Mouse (Mus musculus) megakaryocyte, adult 5-6 weeks (primary cell): ENCODE results near the gene Gm21366. TPM values are rescaled to one million over a fixed set of nuclear protein-coding genes. Genes with fewer than 3 reads are reported as not detected.
"Not testable (repeated sequence)": the region's sequence is repeated elsewhere in the genome, so short reads cannot be mapped to it uniquely, and the experiment has no call there.

Experiments used
- ATAC-seq: 2 replicates; pipeline ENCODE4 v1.8.0; 2016; ENCODE audit warnings: mild to moderate bottlenecking, inconsistent platforms; ENCODE audit not compliant: poor library complexity, severe bottlenecking
- total RNA-seq, 2 experiments: library from RNA; stranded (forward) in 1 of 2; stranded (reverse) in 1 of 2; fragments of 153-499, 151-499 nt in 1 of 2; fragments of 221-1000, 200-1000 nt in 1 of 2; gene quantifications; 2 replicates each; pipeline versions ENCODE4 v1.2.3 to v1.2.4; 2015 to 2017

Gm21366 gene
- total RNA-seq (2015) (not detected in 2 replicates), total RNA-seq (2017) (not detected in 2 replicates)

DNA sequence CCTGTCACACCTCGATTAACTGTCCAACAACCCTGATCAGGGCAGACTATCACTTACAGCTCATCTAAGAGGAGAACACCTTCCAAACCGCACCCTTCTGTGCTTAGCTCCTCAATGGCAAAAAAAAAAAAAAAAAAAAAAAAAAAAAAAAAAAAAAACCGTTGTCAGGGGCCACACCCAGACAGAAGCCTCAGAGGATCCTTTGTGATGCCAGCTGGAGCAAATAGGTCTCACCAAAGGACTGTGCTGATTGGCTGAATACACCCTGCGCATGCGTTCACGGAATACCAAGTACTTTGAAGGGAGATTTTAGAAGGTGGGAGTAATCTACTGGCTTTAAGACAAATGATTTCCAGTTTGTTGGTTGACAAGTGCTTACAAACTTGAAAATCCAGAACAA lies at the start of gene Gm21366:
Gm21366 (minus strand) TSS at position 101 of the 400 bp plus-strand sequence.
- ATAC-seq: not testable (repeated sequence)
